Mouse (Mus musculus): ENCODE measurements around the gene Cacng6. TPM values are rescaled to one million over a fixed set of nuclear protein-coding genes. Genes with fewer than 3 reads are reported as not detected.

Cacng6 gene
- polyA plus RNA-seq, 3 experiments from 2014 or later = not detected

DNA sequence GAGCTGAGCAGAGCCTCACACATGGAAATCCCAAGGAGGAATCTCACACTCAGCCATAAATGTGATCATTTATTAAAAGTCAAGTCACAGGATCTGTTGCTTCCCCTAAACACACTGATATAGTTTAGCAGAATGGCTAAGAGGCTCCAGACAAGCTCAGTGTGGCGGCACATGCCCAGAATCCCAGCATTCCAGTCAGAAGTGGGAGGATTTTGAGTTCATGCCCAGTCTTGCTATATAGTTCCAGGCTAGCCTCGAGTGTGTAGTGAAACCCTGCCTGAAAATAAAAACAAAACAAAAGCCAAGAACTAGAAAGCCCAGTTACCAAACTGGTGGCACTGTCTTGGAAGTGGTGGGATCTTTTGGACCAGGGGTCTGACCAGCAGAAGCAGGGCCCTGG lies 44.6 kb downstream of the Cacng6 start:
- ATAC-seq = no peak

DNA sequence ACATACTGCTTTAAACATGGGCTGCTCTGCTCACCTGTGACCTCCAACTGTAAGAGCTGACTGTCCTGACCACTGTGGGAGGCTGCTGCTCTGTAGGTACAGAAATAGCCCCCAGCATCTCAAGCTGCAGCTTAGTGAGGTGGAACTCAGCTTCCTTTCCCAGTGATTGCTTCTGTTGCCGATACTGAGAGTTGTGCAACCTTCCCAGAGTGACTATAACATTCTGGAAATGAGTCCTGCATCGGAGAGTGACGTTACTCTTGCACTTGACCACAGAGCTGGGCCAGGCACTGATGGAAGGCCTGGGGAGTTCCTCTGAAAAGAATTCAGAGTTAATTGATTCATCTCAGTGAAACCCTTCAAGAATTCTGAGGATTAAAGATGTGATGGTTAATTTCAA lies 48.8 kb downstream of the Cacng6 start:
- no peak for ATAC-seq

GRCm38 (mm10) chr7:3474291-3475080 lies 50.5 kb downstream of the Cacng6 start:
- ATAC-seq = no peak

GRCm38 (mm10) chr7:3476728-3477127 lies 52.7 kb downstream of the Cacng6 start:
- no peak for ATAC-seq

GRCm38 (mm10) chr7:3481948-3482608 lies 58.1 kb downstream of the Cacng6 start:
- no peak for ATAC-seq

Other genes with a start within 250 kb of the Cacng6 start
- gene Nlrp12, start 174.5 kb upstream of the Cacng6 start, polyA plus RNA-seq (2017; shearing (Covaris generic)) = not detected
- gene Myadm, start 135.1 kb upstream of the Cacng6 start, polyA plus RNA-seq (2017; shearing (Covaris generic)) = 10 to 100 TPM in 1 of 3 experiments, 1 to 10 TPM in 2; 1.5 to 23.0 (median 4.8) TPM
- gene Prkcg, start 135.0 kb upstream of the Cacng6 start, polyA plus RNA-seq (2017; shearing (Covaris generic)) = under 1 TPM in 1 of 3 experiments, not detected in 2; 0.82 TPM
- not detected for gene Cacng7, start 91.2 kb upstream of the Cacng6 start, polyA plus RNA-seq (2017; shearing (Covaris generic))
- gene Cacng8, start 33.5 kb upstream of the Cacng6 start, polyA plus RNA-seq (2017; shearing (Covaris generic)) = not detected
- gene Tarm1, start 78.4 kb downstream of the Cacng6 start, polyA plus RNA-seq (2017; shearing (Covaris generic)) = not detected
- gene Oscar, start 192.0 kb downstream of the Cacng6 start, polyA plus RNA-seq (2017; shearing (Covaris generic)) = not detected
- 100 to 1,000 TPM; 608 to 774 (median 726) TPM for gene Ndufa3, start 193.2 kb downstream of the Cacng6 start, polyA plus RNA-seq (2017; shearing (Covaris generic))
- 10 to 100 TPM; 11.9 to 17.0 (median 15.0) TPM for gene Tfpt, start 205.7 kb downstream of the Cacng6 start, polyA plus RNA-seq (2017; shearing (Covaris generic))
- 100 to 1,000 TPM in 1 of 3 experiments, 10 to 100 TPM in 2; 82.2 to 102 (median 91.2) TPM for gene Prpf31, start 205.8 kb downstream of the Cacng6 start, polyA plus RNA-seq (2017; shearing (Covaris generic))
- gene Cnot3, start 221.1 kb downstream of the Cacng6 start, polyA plus RNA-seq (2017; shearing (Covaris generic)) = 10 to 100 TPM; 30.0 to 47.0 (median 45.2) TPM
- gene Leng1, start 241.6 kb downstream of the Cacng6 start, polyA plus RNA-seq (2017; shearing (Covaris generic)) = 1 to 10 TPM; 4.8 to 6.9 (median 6.0) TPM